Mouse (Mus musculus): ENCODE measurements around the gene Msl3.
"Not testable (repeated sequence)": the region's sequence is repeated elsewhere in the genome, so short reads cannot be mapped to it uniquely, and the experiment has no call there.

Msl3 gene

DNA sequence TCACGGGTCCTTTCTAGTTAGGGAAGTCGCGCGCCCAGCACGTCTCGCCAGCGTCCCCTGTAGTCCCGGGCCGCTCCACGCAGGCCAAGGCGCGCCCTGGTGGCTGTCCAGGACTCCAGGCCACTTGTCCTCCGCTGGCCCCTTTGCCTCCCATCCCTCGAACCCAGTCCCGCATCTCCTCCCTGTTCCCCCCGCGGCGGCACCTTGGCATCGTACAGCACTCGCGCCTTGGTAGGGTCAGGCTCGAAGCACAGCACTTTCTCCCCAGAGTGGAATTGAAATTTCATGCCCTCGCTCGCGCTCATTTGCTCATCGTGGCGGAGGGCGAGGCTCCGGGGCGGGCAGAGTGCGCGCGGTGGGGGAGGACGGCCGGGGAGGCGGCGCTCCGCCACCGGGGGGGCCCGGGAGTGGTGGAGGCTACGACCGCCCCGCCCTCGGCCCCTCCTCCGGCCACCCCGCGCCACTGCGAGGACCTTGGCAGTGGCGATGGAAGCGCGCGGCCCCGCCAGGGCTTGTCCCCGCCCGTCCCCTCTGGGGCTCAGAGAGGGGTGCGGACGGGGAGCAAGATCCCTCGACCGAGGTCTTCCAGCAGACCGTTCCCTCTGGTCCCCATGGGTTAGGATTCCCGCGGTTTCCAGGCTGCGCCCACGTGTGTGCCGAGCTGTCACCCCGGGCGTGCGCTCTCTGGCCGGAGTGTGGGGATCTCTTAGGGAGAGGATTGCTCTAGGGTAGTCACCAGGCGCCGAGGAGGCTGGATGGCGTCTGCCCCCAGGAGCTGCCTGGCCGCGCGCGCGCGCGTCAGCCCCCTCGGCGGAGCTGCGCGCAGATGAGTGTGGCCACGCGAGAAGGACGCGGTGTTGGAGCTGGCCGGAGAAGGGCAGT, at the start of gene Msl3:
TSS of gene Msl3 (minus strand) at position 374 of the 882 bp plus-strand sequence.
- DNase-seq (ENCODE audit: low read depth, low spot score) = peak; percentile 54

GRCm38 (mm10) chrX:168717969-168718368, 44.3 kb upstream of the Msl3 start:
- no peak for DNase-seq (ENCODE audit: low read depth, low spot score)

- DNase-seq (ENCODE audit: low read depth, low spot score) = peak; percentile 2
Measured at GRCm38 (mm10) chrX:168674407-168674962, 787 bp upstream of the Msl3 start.

GRCm38 (mm10) chrX:168672913-168673524, 679 bp downstream of the Msl3 start:
- no peak for DNase-seq (ENCODE audit: low read depth, low spot score)

DNA sequence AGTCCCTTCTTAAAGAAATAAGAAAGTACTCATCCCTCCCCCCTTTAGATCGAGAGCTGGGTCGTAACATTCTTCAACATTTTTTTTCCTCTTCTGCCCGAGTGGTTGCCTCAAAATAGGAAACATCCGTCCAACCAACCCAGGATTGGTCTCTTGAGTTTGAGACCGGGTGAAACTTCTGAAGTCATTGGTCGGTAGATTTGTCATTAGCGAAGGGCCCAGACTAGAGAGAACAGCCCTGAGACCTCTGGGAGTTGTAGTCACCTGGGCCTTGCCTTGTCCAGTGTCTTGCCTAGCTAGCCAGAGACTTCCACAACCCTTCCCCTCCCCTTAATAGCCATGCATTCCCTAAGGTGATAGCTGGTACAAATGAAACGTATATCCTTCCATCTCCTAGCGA, 1.3 kb downstream of the Msl3 start:
- DNase-seq (ENCODE audit: low read depth, low spot score) = peak; percentile 56

DNA sequence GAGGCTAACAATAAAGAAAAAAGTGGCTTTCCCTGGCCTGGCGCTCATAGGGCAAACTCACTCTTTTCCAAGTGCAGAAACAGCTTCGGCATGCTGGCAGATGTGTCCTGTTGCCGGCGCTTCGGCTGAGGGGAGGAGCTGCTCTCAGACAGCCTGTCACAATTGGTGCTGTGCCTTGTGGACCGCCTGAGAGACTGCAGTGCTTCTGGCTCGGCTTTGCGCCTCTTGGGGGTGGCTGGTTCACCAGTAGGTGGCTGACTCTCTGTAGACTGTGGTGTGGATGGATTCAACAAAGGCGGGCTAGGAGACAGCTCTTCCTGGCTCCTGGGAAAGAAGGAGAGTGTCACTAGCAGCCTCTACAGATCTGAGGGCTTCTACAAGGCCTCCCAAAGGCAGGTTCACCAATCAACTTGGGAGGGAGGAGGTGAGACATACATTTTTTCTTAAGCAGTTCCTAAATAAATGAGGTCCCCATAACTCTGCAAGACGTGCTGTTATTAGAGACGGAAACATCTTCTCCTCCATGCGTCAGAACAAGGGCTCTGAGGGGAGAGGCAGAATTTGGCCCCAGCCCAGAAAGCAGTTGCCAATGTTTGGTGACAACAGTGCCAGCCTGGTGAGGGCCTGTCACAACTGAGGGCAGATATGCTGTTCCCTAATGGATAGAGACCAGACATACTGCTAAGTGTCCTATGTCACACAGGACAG, 9.6 kb downstream of the Msl3 start:
- DNase-seq (ENCODE audit: low read depth, low spot score) = no peak

DNA sequence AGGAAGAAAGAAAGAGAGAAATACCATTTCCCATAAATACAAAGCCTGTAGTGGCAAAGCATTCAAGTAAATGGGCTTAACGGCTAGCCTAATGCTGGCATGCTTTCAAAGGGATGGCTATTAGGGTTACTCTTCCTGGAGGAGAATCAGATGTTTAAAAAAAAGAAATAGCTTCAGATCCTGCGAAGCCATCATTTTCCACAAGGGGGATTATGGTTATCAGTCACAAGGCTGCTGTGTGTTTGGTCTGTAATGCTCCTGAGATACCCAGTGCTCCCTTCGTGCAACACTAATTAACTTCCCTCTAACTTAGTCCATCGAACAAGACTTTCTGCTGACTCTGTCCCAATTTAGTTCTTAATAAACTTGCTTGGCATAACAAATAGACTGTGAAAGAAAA, 13.5 kb downstream of the Msl3 start:
- DNase-seq (ENCODE audit: low read depth, low spot score) = no peak

DNA sequence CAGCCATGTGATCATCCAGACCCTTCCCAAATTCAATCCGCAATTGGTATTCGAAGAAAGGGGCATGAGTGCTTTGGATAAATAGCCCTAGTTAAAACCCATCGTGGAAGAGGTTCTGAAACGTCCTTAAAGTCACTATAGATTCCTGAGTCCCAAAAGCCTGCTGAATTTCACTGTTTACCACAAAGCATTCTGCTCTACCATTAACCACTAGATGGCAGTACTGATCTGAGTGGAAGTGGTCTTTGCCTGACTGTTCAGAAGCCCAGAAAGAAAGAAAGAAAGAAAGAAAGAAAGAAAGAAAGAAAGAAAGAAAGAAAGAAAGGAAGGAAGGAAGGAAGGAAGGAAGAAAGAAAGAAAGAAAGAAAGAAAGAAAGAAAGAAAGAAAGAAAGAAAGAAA, 13.9 kb downstream of the Msl3 start:
- not testable (repeated sequence) for DNase-seq (ENCODE audit: low read depth, low spot score)

DNA sequence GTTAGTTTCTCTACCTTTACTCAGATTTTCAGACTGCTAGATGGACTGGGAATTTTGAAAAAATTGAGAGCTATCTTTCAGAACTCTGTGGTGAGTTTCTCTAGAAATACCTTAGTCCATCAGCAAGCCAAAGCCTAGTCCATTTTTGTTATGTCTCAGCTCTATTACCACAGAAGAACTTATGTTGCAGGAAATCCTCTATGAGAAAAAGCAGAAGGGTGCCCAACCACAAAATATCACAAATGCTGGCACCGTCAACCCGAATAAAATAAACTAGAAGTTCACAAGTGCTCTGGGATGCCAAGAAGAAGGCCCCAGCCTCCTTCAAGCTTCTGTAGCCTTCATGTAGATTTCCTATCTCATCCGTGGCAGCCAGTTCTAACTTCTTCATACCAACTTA, 14.4 kb downstream of the Msl3 start:
- no peak for DNase-seq (ENCODE audit: low read depth, low spot score)

- DNase-seq (ENCODE audit: low read depth, low spot score) = no peak
Measured at GRCm38 (mm10) chrX:168657795-168658194, 15.9 kb downstream of the Msl3 start.

- DNase-seq (ENCODE audit: low read depth, low spot score) = no peak
Measured at GRCm38 (mm10) chrX:168649336-168649735, 24.4 kb downstream of the Msl3 start.

DNA sequence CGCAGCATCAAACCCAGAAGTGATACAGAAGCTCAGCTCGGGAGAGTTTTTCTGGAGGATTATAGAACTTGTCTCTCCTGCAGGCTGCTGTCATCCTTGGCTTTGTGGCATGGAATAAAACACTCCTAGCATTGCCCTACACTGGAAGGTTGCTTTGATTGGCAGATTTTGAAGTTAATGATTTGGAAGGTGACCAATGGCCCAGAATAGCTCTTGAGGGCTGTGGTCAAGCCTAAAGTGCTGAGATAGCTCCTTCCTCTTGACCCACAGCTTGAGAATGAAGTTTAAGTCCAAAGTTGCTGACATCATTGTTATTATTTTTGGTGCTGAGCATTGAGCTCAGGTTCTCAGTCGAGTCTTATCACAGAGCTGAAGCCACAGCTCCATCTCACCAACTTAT, 26.0 kb downstream of the Msl3 start:
- no peak for DNase-seq (ENCODE audit: low read depth, low spot score)

DNA sequence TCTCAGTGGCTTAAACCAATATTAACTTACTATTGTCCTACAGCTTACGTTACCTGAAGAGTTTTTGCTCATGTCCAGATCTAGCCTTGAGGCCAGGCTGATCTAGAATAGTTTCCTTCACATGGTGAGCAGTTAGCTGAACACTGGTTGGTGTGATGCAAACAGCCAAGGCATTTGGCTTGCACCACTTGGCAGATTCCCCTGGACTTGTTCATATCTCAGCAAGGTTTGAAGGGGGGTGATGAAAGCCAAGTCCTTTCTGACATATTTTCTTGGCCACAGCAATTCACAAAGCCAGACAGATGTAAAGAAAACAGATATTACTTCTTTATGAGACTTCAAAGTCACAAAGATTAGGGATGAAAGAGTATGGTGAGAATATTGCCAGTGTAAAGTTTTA, 30.2 kb downstream of the Msl3 start:
- DNase-seq (ENCODE audit: low read depth, low spot score) = no peak

DNA sequence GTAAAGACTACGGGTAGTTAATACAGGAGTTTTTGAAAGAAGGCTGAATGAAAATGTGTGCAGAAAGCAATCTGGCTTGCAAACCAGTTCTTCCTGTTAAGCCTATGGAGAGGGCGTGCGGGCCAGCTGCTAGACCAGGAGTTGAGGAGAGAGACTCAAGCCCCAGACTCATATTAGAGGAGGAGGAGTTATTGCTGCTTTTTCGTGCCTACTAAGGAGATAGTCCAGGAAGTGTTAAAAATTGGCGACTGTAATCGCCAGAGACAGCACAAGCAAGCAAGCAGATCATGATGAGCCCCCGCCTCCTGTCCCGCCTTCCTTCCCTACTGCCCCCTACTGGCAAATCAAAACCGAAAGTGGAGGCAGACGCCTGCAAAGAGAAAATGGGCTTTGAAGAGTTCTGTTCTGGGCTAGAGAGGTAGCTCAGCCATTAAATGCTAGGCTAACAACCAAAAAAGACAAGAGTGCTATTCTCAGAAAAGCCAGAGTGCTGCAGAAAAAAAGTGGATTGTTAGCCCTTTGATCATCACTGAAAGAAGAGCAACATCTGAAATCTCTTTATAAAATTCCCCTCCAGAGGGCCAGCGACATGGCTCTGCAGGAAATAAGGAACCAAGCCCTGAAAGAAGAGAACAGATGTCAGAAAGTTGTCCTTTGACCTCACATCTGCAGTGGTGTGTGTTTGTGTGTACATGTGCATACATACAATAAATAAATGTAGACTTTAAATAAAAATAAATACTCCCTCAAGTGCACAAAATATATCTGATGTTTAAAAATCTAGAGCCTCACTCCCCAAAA, 33.9 kb downstream of the Msl3 start:
- DNase-seq (ENCODE audit: low read depth, low spot score) = peak; percentile 39

Measured in retina, adult 2 months (tissue).